Mouse (Mus musculus) lung, postnatal 0 days (tissue): ENCODE data around the gene Atp2c1.

Experiments
- CTCF ChIP-seq: IDR thresholded peaks from 2 replicates; pipeline ENCODE4 v1.5.1; 2016; ENCODE audit warnings: antibody characterized with exemption, mild to moderate bottlenecking
- EP300 ChIP-seq: IDR thresholded peaks from 2 replicates; pipeline ENCODE4 v1.6.1; 2016; ENCODE audit warnings: antibody characterized with exemption, mild to moderate bottlenecking, control low read depth

DNA sequence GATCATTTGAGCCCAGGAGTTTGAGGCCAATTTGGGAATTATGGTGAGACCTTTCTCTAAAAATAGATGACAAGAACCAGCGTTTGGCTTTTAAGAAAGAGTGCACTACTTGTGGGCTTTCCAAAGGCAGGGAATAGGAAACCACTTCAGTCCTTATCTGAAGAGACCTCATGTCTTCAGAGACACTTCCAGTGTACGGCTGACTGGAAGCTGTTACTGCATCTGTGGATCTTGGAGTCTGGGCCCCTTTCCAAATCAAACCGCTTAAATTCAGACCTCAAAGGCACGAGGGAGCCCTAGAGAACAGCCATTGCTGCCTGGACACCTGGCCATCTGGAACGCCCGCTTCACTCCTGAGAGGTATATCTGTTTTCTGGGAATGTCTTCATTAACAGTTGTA is 22.0 kb upstream of the Atp2c1 start:
- TF ChIP-seq EP300 (no peak), CTCF (no peak)
